Mouse (Mus musculus): ENCODE results near the gene Dip2a. TPM values are rescaled to one million over a fixed set of nuclear protein-coding genes. Genes with fewer than 3 reads are reported as not detected.

Gene Dip2a
- total RNA-seq, 1 experiment from 2014 or later = 8.2 TPM

Other genes with a start within 250 kb of the Dip2a start
- gene Slc5a4b, start 234.3 kb downstream of the Dip2a start, total RNA-seq (2017) = not detected in 3 replicates
- gene Slc5a4a, start 197.8 kb downstream of the Dip2a start, total RNA-seq (2017) = not detected in 3 replicates
- 4.3 to 12.5 TPM (median 5.0 TPM) in 3 replicates for gene Prmt2, start 107.4 kb downstream of the Dip2a start, total RNA-seq (2017)
- gene S100b, start 91.4 kb downstream of the Dip2a start, total RNA-seq (2017) = not detected in 3 replicates
- gene AC141477.1, start 95.2 kb upstream of the Dip2a start, total RNA-seq (2017) = 23.2 to 90.2 TPM (median 54.9 TPM) in 3 replicates
- gene Pcnt, start 97.5 kb upstream of the Dip2a start, total RNA-seq (2017) = 36.3 to 48.3 TPM (median 40.0 TPM) in 3 replicates
- gene 2610028H24Rik, start 103.8 kb upstream of the Dip2a start, total RNA-seq (2017) = not detected in 3 replicates
- 56.0 to 77.8 TPM (median 72.0 TPM) in 3 replicates for gene Mcm3ap, start 123.6 kb upstream of the Dip2a start, total RNA-seq (2017)
- 2.2 to 4.7 TPM (median 2.4 TPM) in 3 replicates for gene Ybey, start 123.8 kb upstream of the Dip2a start, total RNA-seq (2017)
- 4.4 to 8.6 TPM (median 4.7 TPM) in 3 replicates for gene Lss, start 186.3 kb upstream of the Dip2a start, total RNA-seq (2017)
- gene Spatc1l, start 217.0 kb upstream of the Dip2a start, total RNA-seq (2017) = 0.87 TPM in 1 of 3 replicates, not detected in the others
- gene Ftcd, start 230.4 kb upstream of the Dip2a start, total RNA-seq (2017) = not detected in 3 replicates